Mouse (Mus musculus): ENCODE data around the gene Rhebl1. TPM values are rescaled to one million over a fixed set of nuclear protein-coding genes. Genes with fewer than 3 reads are reported as not detected.

The Rhebl1 gene
- polyA plus RNA-seq, 1 experiment from 2014 or later: 8.6 TPM

DNA sequence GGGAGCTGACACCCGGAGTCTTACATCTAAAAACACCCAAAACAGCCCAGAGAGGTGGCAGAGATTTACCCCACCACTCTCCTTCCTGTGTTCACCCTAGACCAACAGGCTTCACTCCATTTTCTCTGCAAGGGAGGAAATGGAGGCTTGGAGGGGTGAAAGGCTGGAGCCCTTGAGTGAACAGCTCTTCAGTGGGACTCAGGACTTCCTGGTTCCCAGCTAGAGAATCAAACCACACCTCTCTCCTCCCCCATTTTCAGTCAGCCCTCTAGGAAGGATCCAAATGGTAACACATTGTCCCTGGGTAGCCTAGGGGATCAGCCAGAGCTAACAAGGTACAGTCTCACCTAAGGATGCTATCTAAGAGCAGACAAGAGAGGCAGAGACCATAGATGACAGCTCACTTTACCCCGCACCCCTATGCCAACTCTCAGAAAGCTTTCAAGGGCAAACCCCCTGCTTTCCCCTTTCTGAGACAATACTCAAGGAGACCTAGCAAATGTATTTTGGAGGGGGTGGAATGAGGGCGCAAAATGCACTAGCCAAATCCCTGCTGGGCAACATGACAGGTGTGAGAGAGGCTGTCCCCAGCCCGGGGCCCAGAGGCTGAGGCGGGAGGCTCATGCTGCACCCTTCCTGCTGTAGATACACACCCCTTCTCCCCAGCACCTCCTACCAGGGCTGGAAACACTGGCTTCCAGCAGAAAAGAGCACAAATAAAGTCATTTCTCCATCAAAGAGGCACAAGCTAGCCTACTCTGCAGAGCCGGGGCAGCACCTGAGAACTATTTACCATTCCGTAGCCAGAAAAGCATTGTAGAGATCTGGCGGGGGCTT lies 24.8 kb downstream of the Rhebl1 start:
- ATAC-seq (ENCODE audit: insufficient read depth, low FRiP score, low read depth): no peak
- Histone ChIP-seq H3K4me1 (peaks cover 34% of the 10 kb centered on the region), H3K4me3 (replicated peaks) (peak overlapping the region; percentile 96), H3K36me3 (peaks cover 21% of the 10 kb centered on the region), H3K9ac (peak overlapping the region; percentile 98), H3K27ac (peak overlapping the region; percentile 44), H3K27me3 (replicated peaks) (no peaks in the 10 kb centered on the region), H3K4me2 (peak overlapping the region; percentile 96), H3K9me3 (no peaks in the 10 kb centered on the region)
- WGBS: 6% methylated on average over 8 of the region's 8 CpGs

GRCm38 (mm10) chr15:98868346-98869063 lies 25.8 kb downstream of the Rhebl1 start:
- Histone ChIP-seq H3K27me3 (replicated peaks) (no peaks in the 10 kb centered on the region), H3K4me1 (peaks cover 34% of the 10 kb centered on the region), H3K36me3 (peaks cover 31% of the 10 kb centered on the region), H3K9ac (peak overlapping the region; percentile 98; the same call in 1 of the 2 replicates), H3K27ac (peak overlapping the region; percentile 19; the same call in 1 of the 2 replicates), H3K4me2 (peak overlapping the region; percentile 96), H3K9me3 (no peaks in the 10 kb centered on the region), H3K4me3 (replicated peaks) (peak overlapping the region; percentile 96)
- no peak for ATAC-seq (ENCODE audit: insufficient read depth, low FRiP score, low read depth)
- WGBS: 29% methylated on average over 11 of the region's 11 CpGs

DNA sequence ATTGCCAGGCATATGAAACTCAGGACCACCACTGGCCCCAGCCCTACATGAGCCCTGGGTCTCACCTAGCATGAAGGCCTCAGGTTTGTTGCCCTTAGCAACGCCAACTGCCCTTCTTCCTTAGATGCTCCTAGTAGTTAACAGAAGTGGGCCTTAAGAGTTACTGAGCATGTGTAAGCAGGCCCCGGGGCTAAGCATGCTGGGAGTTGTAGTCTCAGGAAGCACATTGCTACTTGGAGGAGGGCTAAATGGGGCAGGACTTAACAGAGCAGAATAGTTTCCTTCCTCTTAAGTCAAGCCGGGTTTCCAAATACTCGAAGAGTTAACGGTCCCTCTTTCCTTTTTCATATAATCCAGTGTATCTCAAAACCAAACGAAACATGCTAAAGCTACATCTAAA lies 27.0 kb downstream of the Rhebl1 start:
- no peak overlapping the region for H3K9ac ChIP-seq
- no peak for ATAC-seq (ENCODE audit: insufficient read depth, low FRiP score, low read depth)
- H3K36me3 ChIP-seq: peaks cover 42% of the 10 kb centered on the region
- H3K4me1 ChIP-seq: peaks cover 31% of the 10 kb centered on the region
- no peak overlapping the region for H3K27ac ChIP-seq
- no peak overlapping the region; the same call in 1 of the 2 replicates for H3K4me3 ChIP-seq (replicated peaks)
- H3K9me3 ChIP-seq: no peaks in the 10 kb centered on the region
- no peaks in the 10 kb centered on the region for H3K27me3 ChIP-seq (replicated peaks)
- 42% methylated on average over 6 of the region's 6 CpGs for WGBS
- H3K4me2 ChIP-seq: peak overlapping the region; percentile 96

DNA sequence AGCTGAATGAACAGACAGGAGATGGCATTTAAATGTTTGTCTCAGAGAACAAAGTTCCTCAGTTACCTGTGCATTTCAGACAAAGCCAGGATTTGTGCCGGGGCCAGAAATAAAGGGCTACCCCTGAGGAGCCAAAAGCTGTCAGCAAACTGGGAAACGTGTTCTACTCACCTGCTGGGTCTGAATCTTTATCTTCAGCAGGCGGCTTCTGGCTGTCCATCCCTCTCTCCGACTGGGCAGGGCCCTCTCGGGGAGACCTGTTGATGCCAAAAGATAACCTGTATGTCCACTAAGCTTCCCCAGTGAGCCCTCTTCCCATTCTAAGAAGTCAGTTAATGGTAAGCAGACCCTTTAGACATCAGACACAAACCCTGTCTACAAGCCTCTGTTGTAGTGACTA lies 27.8 kb downstream of the Rhebl1 start:
- Histone ChIP-seq H3K9ac (no peak overlapping the region), H3K4me1 (peaks cover 31% of the 10 kb centered on the region), H3K9me3 (no peaks in the 10 kb centered on the region), H3K36me3 (peaks cover 50% of the 10 kb centered on the region), H3K27me3 (replicated peaks) (no peaks in the 10 kb centered on the region), H3K27ac (no peak overlapping the region), H3K4me2 (no peak overlapping the region), H3K4me3 (replicated peaks) (no peak overlapping the region)
- ATAC-seq (ENCODE audit: insufficient read depth, low FRiP score, low read depth): no peak
- WGBS: 80% methylated on average over 5 of the region's 5 CpGs

GRCm38 (mm10) chr15:98865771-98866170 lies 28.6 kb downstream of the Rhebl1 start:
- no peak for ATAC-seq (ENCODE audit: insufficient read depth, low FRiP score, low read depth)
- Histone ChIP-seq H3K27me3 (replicated peaks) (no peaks in the 10 kb centered on the region), H3K27ac (no peak overlapping the region), H3K9me3 (no peaks in the 10 kb centered on the region), H3K4me3 (replicated peaks) (no peak overlapping the region), H3K9ac (no peak overlapping the region), H3K36me3 (peaks cover 57% of the 10 kb centered on the region), H3K4me2 (no peak overlapping the region), H3K4me1 (peaks cover 31% of the 10 kb centered on the region)
- 92% methylated on average over 8 of the region's 8 CpGs for WGBS

DNA sequence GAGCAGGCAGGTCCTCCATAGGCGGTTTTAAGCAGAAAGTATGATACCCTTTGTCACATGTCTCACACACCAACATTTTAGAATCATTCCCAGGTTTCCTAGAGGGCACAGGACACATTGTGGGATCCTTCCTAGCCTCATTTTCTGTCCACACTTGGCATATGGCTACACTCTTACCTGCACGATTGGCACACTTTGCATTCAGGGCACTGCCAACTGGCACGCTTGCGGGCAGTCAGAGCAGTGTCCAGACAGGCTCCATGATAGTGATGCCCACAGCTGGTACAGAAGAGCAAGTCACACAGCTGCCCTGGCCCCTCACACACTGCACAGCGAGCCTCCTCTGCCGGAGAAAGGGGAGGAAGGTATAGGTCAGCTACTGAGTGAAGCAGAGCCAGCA lies 29.4 kb downstream of the Rhebl1 start:
- H3K4me2 ChIP-seq: no peak overlapping the region
- WGBS: 95% methylated on average over 6 of the region's 6 CpGs
- ATAC-seq (ENCODE audit: insufficient read depth, low FRiP score, low read depth): no peak
- peaks cover 29% of the 10 kb centered on the region for H3K4me1 ChIP-seq
- H3K27me3 ChIP-seq (replicated peaks): no peaks in the 10 kb centered on the region
- peaks cover 65% of the 10 kb centered on the region for H3K36me3 ChIP-seq
- H3K9ac ChIP-seq: no peak overlapping the region
- no peak overlapping the region for H3K27ac ChIP-seq
- H3K4me3 ChIP-seq (replicated peaks): no peak overlapping the region
- no peaks in the 10 kb centered on the region for H3K9me3 ChIP-seq

GRCm38 (mm10) chr15:98863451-98863958 lies 30.8 kb downstream of the Rhebl1 start:
- H3K9me3 ChIP-seq: no peaks in the 10 kb centered on the region
- H3K4me2 ChIP-seq: no peak overlapping the region
- no peak overlapping the region for H3K4me3 ChIP-seq (replicated peaks)
- 84% methylated on average over 12 of the region's 12 CpGs for WGBS
- H3K27me3 ChIP-seq (replicated peaks): no peaks in the 10 kb centered on the region
- H3K4me1 ChIP-seq: peaks cover 15% of the 10 kb centered on the region
- no peak overlapping the region for H3K27ac ChIP-seq
- no peak for ATAC-seq (ENCODE audit: insufficient read depth, low FRiP score, low read depth)
- H3K36me3 ChIP-seq: peaks cover 78% of the 10 kb centered on the region
- no peak overlapping the region for H3K9ac ChIP-seq

DNA sequence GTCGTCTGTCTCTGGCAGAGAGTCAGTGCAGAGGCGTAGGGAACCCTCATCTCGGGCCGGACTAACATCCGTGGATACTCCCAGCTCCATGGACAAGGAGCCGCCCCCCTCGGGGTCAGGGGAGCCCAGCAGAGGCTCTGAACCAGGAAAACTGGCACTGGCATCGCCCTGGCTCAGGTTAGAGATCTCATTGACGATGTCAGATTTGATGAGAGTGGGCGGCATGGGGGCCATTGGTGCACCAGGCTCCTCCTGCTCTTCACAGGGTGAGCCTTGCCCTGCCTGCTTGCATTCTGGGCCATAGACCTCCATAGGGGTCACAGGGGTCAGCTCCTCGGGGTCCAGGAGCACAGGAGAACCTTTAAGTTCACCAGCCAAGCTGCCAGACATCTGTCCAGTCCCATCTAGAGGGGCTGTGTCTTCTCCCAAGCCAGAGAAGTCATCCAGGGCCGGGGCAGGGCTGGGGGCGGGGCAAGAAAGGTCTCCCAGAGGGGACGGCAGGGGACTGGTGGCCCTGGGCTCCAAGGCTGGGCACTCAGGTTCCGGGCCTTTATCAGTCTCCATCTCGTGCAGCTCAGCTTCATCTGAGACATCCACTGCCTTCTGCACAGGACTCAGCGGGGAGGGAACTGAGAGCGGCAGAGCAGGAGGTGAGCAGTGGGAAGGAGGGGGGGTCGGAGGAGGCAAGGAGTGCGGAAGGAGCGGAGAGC lies 32.5 kb downstream of the Rhebl1 start:
- H3K4me2 ChIP-seq: no peak overlapping the region
- H3K9me3 ChIP-seq: no peaks in the 10 kb centered on the region
- no peak for ATAC-seq (ENCODE audit: insufficient read depth, low FRiP score, low read depth)
- H3K27ac ChIP-seq: no peak overlapping the region
- H3K4me3 ChIP-seq (replicated peaks): no peak overlapping the region
- H3K4me1 ChIP-seq: no peaks in the 10 kb centered on the region
- 84% methylated on average over 21 of the region's 21 CpGs for WGBS
- H3K9ac ChIP-seq: no peak overlapping the region
- H3K36me3 ChIP-seq: peaks cover 95% of the 10 kb centered on the region
- no peaks in the 10 kb centered on the region for H3K27me3 ChIP-seq (replicated peaks)

DNA sequence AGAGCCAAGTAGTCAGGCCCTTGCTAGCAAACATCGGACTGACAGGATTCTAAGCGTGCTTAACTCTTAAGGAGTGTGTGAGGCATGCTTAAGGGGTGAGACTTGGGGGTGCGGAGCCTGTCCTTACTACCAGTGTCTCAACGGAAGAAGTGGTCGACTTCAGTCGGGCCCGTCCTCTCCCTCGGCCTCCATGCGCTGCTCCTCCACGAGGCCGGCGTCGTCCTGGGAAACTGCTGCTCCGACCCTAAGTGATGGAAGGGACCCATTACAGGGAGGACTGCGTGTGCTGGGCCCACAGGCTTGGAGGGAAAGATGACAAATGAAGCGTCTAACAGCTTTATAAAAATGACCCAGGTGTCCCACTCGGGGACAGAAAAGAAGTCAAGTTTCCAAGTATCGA lies 33.4 kb downstream of the Rhebl1 start:
- no peak for ATAC-seq (ENCODE audit: insufficient read depth, low FRiP score, low read depth)
- no peak overlapping the region for H3K27ac ChIP-seq
- H3K9ac ChIP-seq: no peak overlapping the region
- no peaks in the 10 kb centered on the region for H3K9me3 ChIP-seq
- H3K4me3 ChIP-seq (replicated peaks): no peak overlapping the region
- no peak overlapping the region for H3K4me2 ChIP-seq
- 92% methylated on average over 18 of the region's 18 CpGs for WGBS
- peaks cover 95% of the 10 kb centered on the region for H3K36me3 ChIP-seq
- no peaks in the 10 kb centered on the region for H3K27me3 ChIP-seq (replicated peaks)
- H3K4me1 ChIP-seq: no peaks in the 10 kb centered on the region

GRCm38 (mm10) chr15:98859319-98860043 lies 34.9 kb downstream of the Rhebl1 start:
- no peaks in the 10 kb centered on the region for H3K4me1 ChIP-seq
- no peaks in the 10 kb centered on the region for H3K9me3 ChIP-seq
- no peak overlapping the region for H3K27ac ChIP-seq
- H3K36me3 ChIP-seq: peaks cover 89% of the 10 kb centered on the region
- no peak overlapping the region for H3K4me3 ChIP-seq (replicated peaks)
- H3K9ac ChIP-seq: no peak overlapping the region
- no peak for ATAC-seq (ENCODE audit: insufficient read depth, low FRiP score, low read depth)
- no peak overlapping the region for H3K4me2 ChIP-seq
- H3K27me3 ChIP-seq (replicated peaks): no peaks in the 10 kb centered on the region
- WGBS: 81% methylated on average over 9 of the region's 9 CpGs

- Histone ChIP-seq H3K4me3 (replicated peaks) (no peak overlapping the region), H3K4me1 (no peaks in the 10 kb centered on the region), H3K27me3 (replicated peaks) (no peaks in the 10 kb centered on the region), H3K4me2 (no peak overlapping the region), H3K9ac (no peak overlapping the region), H3K36me3 (peaks cover 90% of the 10 kb centered on the region), H3K9me3 (no peaks in the 10 kb centered on the region), H3K27ac (no peak overlapping the region)
- no peak for ATAC-seq (ENCODE audit: insufficient read depth, low FRiP score, low read depth)
- 88% methylated on average over 16 of the region's 16 CpGs for WGBS
These were observed 40.1 kb downstream of the Rhebl1 start for GRCm38 (mm10) chr15:98854214-98854613.

Measured in stomach, embryonic 15.5 days (tissue).